Mouse (Mus musculus) lung, postnatal 0 days (tissue): ENCODE measurements at regions not wholly inside any gene's neighbourhood (a gene's known extent, or its start where the extent isn't known, plus 50 kb on each side); places are given as distances from the start of the nearest gene placed in this dataset.

ENCODE experiments used
- ATAC-seq: fragments of 200-750 bp; cut with Nextera tagmentation; 2 replicates; pipeline ENCODE4 v1.8.0; 2017; ENCODE audit warnings: moderate library complexity
- DNase-seq: peaks from one replicate; pipeline ENCODE4 v3.0.0-alpha.2; 2016; ENCODE audit warnings: low spot score
- H3K27ac ChIP-seq: fragments of 300-500 bp; sonication (generic); 2 replicates; pipeline ENCODE4 v1.5.1; 2014; ENCODE audit warnings: antibody characterized with exemption, mild to moderate bottlenecking, low read length, mixed read lengths
- H3K27me3 ChIP-seq: fragments of 300-500 bp; sonication (generic); replicated peaks from 2 replicates; pipeline ENCODE4 v1.6.1; 2014; ENCODE audit warnings: low read length, mixed read lengths; ENCODE audit not compliant: insufficient read depth
- H3K36me3 ChIP-seq: fragments of 300-500 bp; sonication (generic); 2 replicates; pipeline ENCODE4 v1.6.1; 2014; ENCODE audit warnings: low read length, mixed read lengths; ENCODE audit not compliant: insufficient read depth
- H3K4me1 ChIP-seq: fragments of 300-500 bp; sonication (generic); 2 replicates; pipeline ENCODE4 v1.6.1; 2014; ENCODE audit warnings: antibody characterized with exemption, low read depth, low read length, mixed read lengths; ENCODE audit not compliant: insufficient read depth
- H3K4me2 ChIP-seq: fragments of 300-500 bp; sonication (generic); replicated peaks from 2 replicates; pipeline ENCODE4 v1.6.1; 2014; ENCODE audit warnings: low read depth, mild to moderate bottlenecking, low read length, moderate library complexity, mixed read lengths
- H3K4me3 ChIP-seq: fragments of 300-500 bp; sonication (generic); 2 replicates; pipeline ENCODE4 v1.5.1; 2014; ENCODE audit warnings: low read depth, low read length
- H3K9ac ChIP-seq: fragments of 300-500 bp; sonication (generic); replicated peaks from 2 replicates; pipeline ENCODE4 v1.6.1; 2014; ENCODE audit warnings: low read depth, mild to moderate bottlenecking
- H3K9me3 ChIP-seq: fragments of 300-500 bp; sonication (generic); 2 replicates; pipeline ENCODE4 v1.6.1; 2016; ENCODE audit warnings: low read length, mixed read lengths
- CTCF ChIP-seq: IDR thresholded peaks from 2 replicates; pipeline ENCODE4 v1.5.1; 2016; ENCODE audit warnings: antibody characterized with exemption, mild to moderate bottlenecking
- EP300 ChIP-seq: IDR thresholded peaks from 2 replicates; pipeline ENCODE4 v1.6.1; 2016; ENCODE audit warnings: antibody characterized with exemption, mild to moderate bottlenecking, control low read depth
- WGBS: fragments of 180-500 bp; shearing (Covaris S2); extraction: QIAGEN DNeasy Blood & Tissue Kit; methylation state at CpG from one replicate; pipeline ENCODE4 v1.1.7; 2014; 5-methylcytosine and 5-hydroxymethylcytosine counted together

DNA sequence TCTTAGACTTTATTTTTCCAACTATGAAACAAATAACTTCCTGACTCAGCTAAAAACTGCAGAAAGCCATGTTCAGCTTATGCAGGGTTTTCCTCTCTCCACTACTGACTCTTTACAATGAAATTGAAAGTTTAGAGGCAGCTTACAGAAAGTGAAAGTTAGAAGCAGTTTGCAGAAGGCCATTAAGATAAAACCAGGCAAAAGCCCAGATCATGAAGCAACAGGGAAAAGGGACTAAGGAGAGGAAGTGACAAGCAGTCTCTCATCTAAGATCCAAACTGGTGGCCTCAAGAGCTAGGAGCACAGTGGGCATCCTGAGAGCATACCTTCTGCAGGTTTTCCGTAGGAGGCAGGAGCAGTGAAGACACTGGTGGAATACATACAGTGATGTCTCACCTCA is 1721.2 kb downstream of the Car8 start:
- no peaks in the 10 kb centered on the region for H3K36me3 ChIP-seq
- 79% methylated on average over 1 of the region's 1 CpGs for WGBS
- ATAC-seq: no peak
- no peak overlapping the region for H3K4me3 ChIP-seq
- no peaks in the 10 kb centered on the region for H3K4me1 ChIP-seq
- DNase-seq: no peak
- H3K4me2 ChIP-seq: no peak overlapping the region
- TF ChIP-seq CTCF (no peak), EP300 (no peak)
- H3K9ac ChIP-seq: no peak overlapping the region
- no peaks in the 10 kb centered on the region for H3K27me3 ChIP-seq
- no peaks in the 10 kb centered on the region for H3K9me3 ChIP-seq
- no peak overlapping the region for H3K27ac ChIP-seq

DNA sequence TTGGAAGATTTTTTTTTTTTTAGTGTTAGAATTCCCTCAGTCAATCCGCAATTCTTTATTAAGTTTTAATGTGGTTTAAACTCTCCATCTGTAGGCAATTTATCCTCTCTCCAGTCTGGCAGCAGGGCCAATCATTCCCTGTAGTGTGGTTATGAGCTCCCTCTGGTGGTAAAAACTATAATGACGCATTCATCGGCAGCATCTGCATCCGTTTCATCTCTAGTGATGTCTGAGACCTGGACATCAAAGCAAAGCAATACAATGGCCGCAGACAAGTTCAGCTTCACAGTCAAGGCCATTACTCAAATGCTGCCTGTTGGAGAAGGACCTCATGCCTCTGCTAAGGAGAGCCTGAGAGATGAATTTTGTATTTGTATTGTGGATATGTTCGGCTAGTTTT is 1721.7 kb upstream of the Impad1 start:
- H3K36me3 ChIP-seq: no peaks in the 10 kb centered on the region
- no peaks in the 10 kb centered on the region for H3K27me3 ChIP-seq
- no peak overlapping the region for H3K4me2 ChIP-seq
- WGBS: 16% methylated on average over 6 of the region's 6 CpGs
- peak; percentile 87 for TF ChIP-seq CTCF
- TF ChIP-seq EP300: no peak
- H3K9ac ChIP-seq: no peak overlapping the region
- peak; percentile 47; the same call in 1 of the 2 replicates for ATAC-seq
- H3K9me3 ChIP-seq: no peaks in the 10 kb centered on the region
- H3K4me1 ChIP-seq: no peaks in the 10 kb centered on the region
- no peak overlapping the region for H3K4me3 ChIP-seq
- DNase-seq: peak; percentile 77
- H3K27ac ChIP-seq: no peak overlapping the region

DNA sequence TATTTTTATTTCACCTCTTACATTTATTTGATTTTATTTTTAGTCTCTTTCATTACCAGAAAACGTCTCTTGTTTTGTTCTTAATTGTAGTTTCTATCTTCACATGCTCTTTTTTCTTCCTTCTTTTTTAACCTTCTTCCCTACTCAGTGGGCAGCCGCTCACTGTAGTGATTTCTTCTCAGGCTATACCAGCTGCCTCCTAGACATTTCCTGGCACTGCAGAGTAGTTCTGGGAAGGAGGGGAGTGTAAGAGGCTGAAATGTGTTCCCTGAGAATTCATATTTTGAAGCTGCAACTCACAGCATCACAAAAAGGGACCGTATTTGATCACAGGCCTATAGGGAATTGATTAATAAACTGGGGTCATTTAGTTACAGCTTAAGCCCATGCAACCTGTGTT is 1720.5 kb upstream of the Impad1 start:
- Histone ChIP-seq H3K4me3 (no peak overlapping the region), H3K9ac (no peak overlapping the region), H3K4me2 (no peak overlapping the region), H3K27me3 (no peaks in the 10 kb centered on the region), H3K4me1 (no peaks in the 10 kb centered on the region), H3K27ac (no peak overlapping the region), H3K9me3 (no peaks in the 10 kb centered on the region), H3K36me3 (no peaks in the 10 kb centered on the region)
- ATAC-seq: no peak
- TF ChIP-seq EP300 (no peak), CTCF (no peak)
- 62% methylated on average over 3 of the region's 3 CpGs for WGBS
- no peak for DNase-seq

DNA sequence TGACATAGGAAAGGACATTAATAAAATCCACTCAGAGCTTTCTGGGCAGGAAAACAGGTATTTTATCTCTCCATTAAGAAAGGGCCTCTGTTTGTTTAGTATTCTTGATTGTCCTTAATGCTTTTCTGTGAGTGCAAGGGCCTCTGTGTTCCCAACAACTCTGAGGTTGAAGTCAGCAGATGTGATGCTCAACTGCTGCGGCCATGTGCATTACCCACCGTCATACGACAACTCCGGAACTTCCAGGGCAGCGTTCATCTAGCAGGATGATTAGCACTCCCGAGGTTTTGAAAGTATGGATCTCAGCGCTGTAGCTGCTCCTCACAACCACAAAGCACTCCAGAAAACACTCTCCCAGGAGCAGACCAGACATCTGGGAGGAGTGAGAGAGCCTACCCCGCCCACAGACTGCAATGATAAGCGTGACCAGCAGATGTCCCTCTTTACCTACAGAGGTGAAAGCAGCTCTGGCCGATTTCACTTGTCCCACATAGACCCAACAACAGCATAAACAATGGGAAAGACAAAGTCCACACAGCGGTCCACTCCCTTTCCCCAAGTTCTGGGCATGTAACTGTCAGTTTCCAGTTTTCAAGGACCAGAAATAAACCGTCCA is 1719.7 kb upstream of the Impad1 start:
- Histone ChIP-seq H3K27me3 (no peaks in the 10 kb centered on the region), H3K4me2 (no peak overlapping the region), H3K9me3 (no peaks in the 10 kb centered on the region), H3K27ac (no peak overlapping the region), H3K4me1 (no peaks in the 10 kb centered on the region), H3K36me3 (no peaks in the 10 kb centered on the region), H3K9ac (no peak overlapping the region), H3K4me3 (no peak overlapping the region)
- ATAC-seq (peak; percentile 75), DNase-seq (peak; percentile 79)
- WGBS: 15% methylated on average over 12 of the region's 12 CpGs
- TF ChIP-seq CTCF (peak; percentile 87), EP300 (no peak)

DNA sequence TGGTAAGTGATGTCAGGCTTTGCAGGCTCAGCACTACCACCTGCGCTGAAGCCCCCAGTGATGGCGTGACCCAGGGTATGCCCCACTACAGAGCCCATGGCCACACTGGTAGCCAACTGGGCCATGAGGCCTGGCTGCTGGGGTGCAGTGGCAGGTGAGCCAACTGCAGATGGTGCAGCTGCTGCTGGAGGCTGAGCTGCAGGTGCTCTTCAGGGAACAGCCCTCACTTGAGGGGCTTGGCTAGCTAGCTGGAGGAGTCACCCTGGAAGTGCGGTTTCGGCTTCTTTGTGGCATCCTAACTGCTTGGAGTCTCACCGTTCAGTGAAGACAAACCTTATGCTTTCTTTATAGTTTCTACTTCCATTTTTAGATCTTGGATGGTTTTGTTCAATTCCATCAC is 1714.9 kb upstream of the Impad1 start:
- no peaks in the 10 kb centered on the region for H3K36me3 ChIP-seq
- H3K9ac ChIP-seq: no peak overlapping the region
- no peaks in the 10 kb centered on the region for H3K4me1 ChIP-seq
- H3K9me3 ChIP-seq: no peaks in the 10 kb centered on the region
- WGBS: 83% methylated on average over 5 of the region's 5 CpGs
- TF ChIP-seq CTCF (no peak), EP300 (no peak)
- DNase-seq: no peak
- H3K4me2 ChIP-seq: no peak overlapping the region
- H3K27me3 ChIP-seq: no peaks in the 10 kb centered on the region
- no peak overlapping the region for H3K27ac ChIP-seq
- no peak for ATAC-seq
- H3K4me3 ChIP-seq: no peak overlapping the region
